Mouse (Mus musculus) lung, embryonic 14.5 days (tissue): ENCODE measurements at regions not wholly inside any gene's neighbourhood (a gene's known extent, or its start where the extent isn't known, plus 50 kb on each side); places are given as distances from the start of the nearest gene placed in this dataset. TPM values are rescaled to one million over a fixed set of nuclear protein-coding genes. Genes with fewer than 3 reads are reported as not detected.

ENCODE experiments used
- ATAC-seq: fragments of 200-750 bp; cut with Nextera tagmentation; 2 replicates; pipeline ENCODE4 v1.8.0; 2017; ENCODE audit warnings: mild to moderate bottlenecking, moderate TSS enrichment, moderate library complexity; ENCODE audit not compliant: insufficient read depth
- DNase-seq: peaks from one replicate; pipeline ENCODE4 v3.0.0-alpha.2; 2015
- H3K27ac ChIP-seq: fragments of 300-500 bp; sonication (generic); 2 replicates; pipeline ENCODE4 v1.5.1; 2014; ENCODE audit warnings: low read depth, mild to moderate bottlenecking, moderate library complexity
- H3K27me3 ChIP-seq: fragments of 300-500 bp; sonication (generic); 2 replicates; pipeline ENCODE4 v1.6.1; 2014; ENCODE audit warnings: low read length, control low read depth; ENCODE audit not compliant: insufficient read depth
- H3K36me3 ChIP-seq: fragments of 300-500 bp; sonication (generic); 2 replicates; pipeline ENCODE4 v1.6.1; 2014; ENCODE audit warnings: control low read depth; ENCODE audit not compliant: insufficient read depth
- H3K4me1 ChIP-seq: fragments of 300-500 bp; sonication (generic); 2 replicates; pipeline ENCODE4 v1.6.1; 2014; ENCODE audit warnings: antibody characterized with exemption, control low read depth; ENCODE audit not compliant: insufficient read depth
- H3K4me2 ChIP-seq: fragments of 300-500 bp; sonication (generic); 2 replicates; pipeline ENCODE4 v1.6.1; 2014; ENCODE audit warnings: mild to moderate bottlenecking
- H3K4me3 ChIP-seq: fragments of 300-500 bp; sonication (generic); 2 replicates; pipeline ENCODE4 v1.5.1; 2014; ENCODE audit warnings: low read depth, low read length
- H3K9ac ChIP-seq: fragments of 300-500 bp; sonication (generic); 2 replicates; pipeline ENCODE4 v1.6.1; 2014
- H3K9me3 ChIP-seq: fragments of 300-500 bp; sonication (generic); 2 replicates; pipeline ENCODE4 v1.6.1; 2016; ENCODE audit warnings: low read depth, low read length, control low read depth
- CTCF ChIP-seq: IDR thresholded peaks from 2 replicates; pipeline ENCODE4 v1.5.1; 2016; ENCODE audit warnings: antibody characterized with exemption, low read depth
- WGBS: fragments of 180-500 bp; shearing (Covaris S2); extraction: QIAGEN DNeasy Blood & Tissue Kit; methylation state at CpG from one replicate; pipeline ENCODE4 v1.1.7; 2014; 5-methylcytosine and 5-hydroxymethylcytosine counted together
- microRNA-seq: library from miRNA; unstranded; fragments of <30 nt; microRNA quantifications from one replicate; pipeline ENCODE4, GENCODE M21; 2016; ENCODE audit warnings: borderline number of aligned reads

DNA sequence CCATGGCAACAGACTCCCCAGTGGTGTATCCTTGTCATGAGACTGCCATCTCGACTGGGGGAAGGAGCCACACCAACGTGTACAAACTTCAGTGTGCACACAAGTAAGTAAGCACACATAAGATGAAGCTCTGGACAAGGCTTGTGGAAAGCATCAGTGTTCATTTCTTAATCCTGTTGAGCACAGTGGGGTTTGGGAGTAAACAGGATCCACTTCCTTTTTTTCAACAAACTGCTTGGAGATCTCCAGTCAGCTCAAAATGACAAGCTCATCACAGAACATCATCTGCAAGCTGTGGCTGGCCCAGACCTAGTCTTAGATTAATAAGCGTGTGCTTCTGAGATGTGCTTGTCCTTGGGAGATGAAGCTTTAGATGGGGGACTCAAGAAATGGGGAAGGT, 75.6 kb upstream of the Nrp1 start:
- no peak for TF ChIP-seq CTCF
- no peak for ATAC-seq
- Histone ChIP-seq H3K9me3 (no peaks in the 10 kb centered on the region), H3K27ac (no peak overlapping the region), H3K4me2 (no peak overlapping the region), H3K9ac (no peak overlapping the region), H3K36me3 (no peaks in the 10 kb centered on the region), H3K4me1 (no peaks in the 10 kb centered on the region), H3K4me3 (no peak overlapping the region), H3K27me3 (no peaks in the 10 kb centered on the region)
- DNase-seq, result no peak
- 55% methylated on average over 3 of the region's 3 CpGs for WGBS

DNA sequence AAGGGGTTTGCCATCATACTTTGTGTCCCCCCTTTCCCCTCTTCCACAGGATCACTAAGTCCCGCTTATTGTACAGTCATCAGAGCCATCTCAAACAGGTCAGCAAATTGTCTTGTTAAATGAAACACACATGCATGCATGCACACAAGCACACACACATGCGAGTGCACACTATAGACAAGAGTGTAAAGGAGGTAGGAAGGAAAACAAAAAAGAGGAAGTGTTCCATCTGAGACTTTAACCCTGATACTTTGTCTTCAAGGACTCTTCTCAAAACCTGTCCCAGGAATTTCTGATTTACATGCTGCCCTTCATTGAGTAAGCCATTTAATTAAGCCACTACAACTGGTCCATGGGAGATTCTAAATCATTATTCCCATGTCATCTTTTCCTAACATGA, 75.0 kb upstream of the Nrp1 start:
- DNase-seq (no peak), ATAC-seq (no peak)
- H3K27ac ChIP-seq, result no peak overlapping the region
- H3K4me2 ChIP-seq, result no peak overlapping the region
- no peaks in the 10 kb centered on the region for H3K27me3 ChIP-seq
- no peak for TF ChIP-seq CTCF
- whole genome bisulfite sequencing, result 82% methylated on average over 2 of the region's 2 CpGs
- H3K9ac ChIP-seq, result no peak overlapping the region
- H3K9me3 ChIP-seq, result no peaks in the 10 kb centered on the region
- H3K36me3 ChIP-seq, result no peaks in the 10 kb centered on the region
- H3K4me3 ChIP-seq, result no peak overlapping the region
- H3K4me1 ChIP-seq, result no peaks in the 10 kb centered on the region

- Histone ChIP-seq H3K9me3 (no peaks in the 10 kb centered on the region), H3K4me2 (no peak overlapping the region), H3K27ac (no peak overlapping the region), H3K4me1 (no peaks in the 10 kb centered on the region), H3K4me3 (no peak overlapping the region), H3K9ac (no peak overlapping the region), H3K27me3 (no peaks in the 10 kb centered on the region), H3K36me3 (no peaks in the 10 kb centered on the region)
- DNase-seq, result no peak
- no peak for ATAC-seq
- WGBS, result 52% methylated on average over 3 of the region's 3 CpGs
- no peak for TF ChIP-seq CTCF
Observed at GRCm38 (mm10) chr8:128284816-128285215, 73.6 kb upstream of the Nrp1 start.

DNA sequence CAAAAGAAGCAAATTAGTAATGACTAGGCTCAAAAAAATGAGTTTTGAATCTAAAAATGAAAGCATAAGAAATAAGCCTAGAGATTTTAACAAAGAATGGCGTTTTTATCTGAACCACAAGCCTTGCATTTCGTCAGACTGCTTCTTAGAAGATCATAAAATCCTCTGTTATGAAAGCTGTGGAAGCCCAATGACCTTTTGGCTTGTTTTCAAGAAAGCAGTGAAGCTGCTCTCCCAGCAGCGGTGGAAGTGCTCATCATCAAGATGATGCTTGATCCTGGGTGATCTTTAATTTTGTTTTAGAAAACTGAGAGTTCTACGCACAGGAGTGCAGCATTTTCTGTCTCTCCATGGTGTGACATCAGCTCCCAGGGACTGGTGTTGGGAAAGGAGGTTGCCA, 68.3 kb upstream of the Nrp1 start:
- Histone ChIP-seq H3K4me2 (no peak overlapping the region), H3K4me3 (no peak overlapping the region), H3K27me3 (no peaks in the 10 kb centered on the region), H3K4me1 (no peaks in the 10 kb centered on the region), H3K36me3 (no peaks in the 10 kb centered on the region), H3K9me3 (no peaks in the 10 kb centered on the region), H3K9ac (no peak overlapping the region), H3K27ac (no peak overlapping the region)
- DNase-seq, result peak; percentile 79
- ATAC-seq, result no peak
- no peak for TF ChIP-seq CTCF
- 43% methylated on average over 4 of the region's 4 CpGs for WGBS

GRCm38 (mm10) chr8:128292394-128292793, 66.0 kb upstream of the Nrp1 start:
- H3K4me3 ChIP-seq, result no peak overlapping the region
- no peak overlapping the region for H3K4me2 ChIP-seq
- H3K36me3 ChIP-seq, result no peaks in the 10 kb centered on the region
- no peaks in the 10 kb centered on the region for H3K27me3 ChIP-seq
- DNase-seq, result no peak
- ATAC-seq, result no peak
- no peak for TF ChIP-seq CTCF
- H3K27ac ChIP-seq, result no peak overlapping the region
- H3K4me1 ChIP-seq, result no peaks in the 10 kb centered on the region
- no peak overlapping the region for H3K9ac ChIP-seq
- WGBS, result 84% methylated on average over 6 of the region's 6 CpGs
- H3K9me3 ChIP-seq, result no peaks in the 10 kb centered on the region

DNA sequence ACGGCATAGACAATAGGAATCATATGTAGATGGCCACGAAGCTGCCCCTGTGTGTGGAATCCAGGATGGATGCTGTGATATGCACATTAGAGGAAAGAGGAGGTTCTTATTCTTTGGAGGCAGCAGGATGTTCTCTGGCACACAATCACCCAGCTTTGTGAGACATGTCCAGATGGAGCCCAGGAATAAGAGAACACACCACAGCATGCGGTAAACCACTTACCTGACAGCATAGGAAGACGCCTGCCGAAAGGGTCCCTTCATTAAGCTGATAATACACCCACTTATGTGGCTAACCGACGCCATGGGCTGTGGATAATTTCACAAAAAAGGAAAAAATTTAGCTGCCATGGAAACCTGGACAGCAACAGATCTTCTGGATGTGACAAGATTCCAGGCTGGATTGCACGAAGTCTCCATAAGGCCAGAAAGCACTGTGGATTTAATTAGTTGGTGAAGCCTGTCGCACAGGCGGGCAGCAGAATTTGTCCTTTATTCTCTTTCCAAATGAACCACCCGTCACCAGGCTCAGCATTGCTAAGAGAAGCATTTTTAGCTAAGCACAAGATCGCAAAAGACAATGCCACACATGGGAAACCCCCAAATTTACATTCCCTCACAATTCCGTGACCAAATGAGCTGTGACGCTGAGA, 61.5 kb upstream of the Nrp1 start:
- H3K36me3 ChIP-seq, result no peaks in the 10 kb centered on the region
- ATAC-seq, result no peak
- no peaks in the 10 kb centered on the region for H3K9me3 ChIP-seq
- TF ChIP-seq CTCF, result no peak
- no peaks in the 10 kb centered on the region for H3K4me1 ChIP-seq
- no peak overlapping the region for H3K9ac ChIP-seq
- H3K27ac ChIP-seq, result no peak overlapping the region
- no peaks in the 10 kb centered on the region for H3K27me3 ChIP-seq
- no peak overlapping the region for H3K4me2 ChIP-seq
- no peak for DNase-seq
- H3K4me3 ChIP-seq, result no peak overlapping the region
- WGBS, result 81% methylated on average over 14 of the region's 14 CpGs

- TF ChIP-seq CTCF, result no peak
- Histone ChIP-seq H3K4me1 (no peaks in the 10 kb centered on the region), H3K27ac (no peak overlapping the region), H3K9me3 (no peaks in the 10 kb centered on the region), H3K27me3 (no peaks in the 10 kb centered on the region), H3K9ac (no peak overlapping the region), H3K4me3 (no peak overlapping the region), H3K36me3 (no peaks in the 10 kb centered on the region), H3K4me2 (no peak overlapping the region)
- WGBS, result 68% methylated on average over 2 of the region's 2 CpGs
- DNase-seq, result no peak
- ATAC-seq, result no peak
Observed at GRCm38 (mm10) chr8:128302322-128302721, 56.1 kb upstream of the Nrp1 start.

Small RNAs in the stretch of these regions (microRNA-seq; reads per million reads assigned to microRNA genes)
- gene Mir21c, result not detected
